Mouse (Mus musculus): ENCODE data around the gene Synpo2l.

GRCm38 (mm10) chr14:20689009-20689408 lies 20.9 kb upstream of the Synpo2l start:
- TF ChIP-seq CTCF (IDR thresholded peaks at IDR 0.05; ENCODE audit: extremely low read depth, insufficient read depth, insufficient read length, insufficient replicate concordance) (no peak), POLR2A (IDR thresholded peaks at IDR 0.05; ENCODE audit: low read depth, low read length) (no peak)

All from spleen, adult 2 months (tissue).